Mouse (Mus musculus) urinary bladder, adult 2 months (tissue): ENCODE measurements around the gene Cdipt. TPM values are rescaled to one million over a fixed set of nuclear protein-coding genes. Genes with fewer than 3 reads are reported as not detected.

Experiments
- DNase-seq: peaks from one replicate; pipeline ENCODE4 v3.0.0; 2022; ENCODE audit warnings: low spot score
- polyA plus RNA-seq: library from polyadenylated mRNA; depleted of rRNA; stranded (reverse); fragments of >200 nt; gene quantifications from 2 replicates; pipeline ENCODE4 v1.2.3, GENCODE M21; 2012; rRNA removed

Gene Cdipt
- 118 and 119 TPM in 2 replicates for polyA plus RNA-seq

GRCm38 (mm10) chr7:126975893-126975949, at the start of gene Cdipt:
Cdipt (plus strand) TSS chr7:126975914.
- no peak for DNase-seq

- DNase-seq = no peak
Measured at GRCm38 (mm10) chr7:126926299-126926698, 49.4 kb upstream of the Cdipt start.

DNA sequence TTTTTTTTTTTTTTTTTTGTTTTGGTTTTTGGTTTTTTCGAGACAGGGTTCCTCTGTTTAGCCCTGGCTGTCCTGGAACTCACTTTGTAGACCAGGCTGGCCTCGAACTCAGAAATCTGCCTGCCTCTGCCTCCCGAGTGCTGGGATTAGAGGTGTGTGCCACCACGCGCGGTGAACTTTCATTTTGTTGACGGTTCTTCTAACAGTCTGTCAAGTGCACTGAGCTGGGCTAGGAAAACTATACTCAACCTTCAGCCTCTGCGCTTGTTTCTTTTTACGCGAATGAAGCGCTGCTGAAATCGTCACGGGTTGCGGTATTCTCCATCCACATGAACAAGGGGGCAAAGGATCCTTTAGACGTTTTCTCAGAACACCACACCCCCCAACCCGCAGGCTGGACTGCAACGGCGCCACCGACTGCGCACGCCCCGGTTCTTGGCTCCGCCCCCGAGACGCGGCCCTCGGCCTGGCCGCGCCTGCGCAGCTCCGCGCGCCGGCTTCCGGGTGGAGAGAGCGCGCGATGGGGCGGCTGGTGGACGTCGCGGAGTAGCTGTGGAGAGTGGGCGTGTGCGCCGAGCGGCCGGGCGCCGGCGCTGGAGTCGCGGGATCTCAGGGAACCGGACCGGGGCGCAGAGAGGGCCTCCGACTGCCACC, 47.2 kb upstream of the Cdipt start, which contains the start of gene Kctd13:
Gene Kctd13 (plus strand): TSS at position 496 of the 654 bp plus-strand sequence.
- peak; percentile 85 for DNase-seq

- DNase-seq = no peak
Measured at GRCm38 (mm10) chr7:126929046-126929445, 46.7 kb upstream of the Cdipt start.

GRCm38 (mm10) chr7:126932652-126933051, 43.1 kb upstream of the Cdipt start:
- DNase-seq = no peak

- DNase-seq = no peak
Measured at GRCm38 (mm10) chr7:126941171-126941570, 34.5 kb upstream of the Cdipt start.

GRCm38 (mm10) chr7:126941801-126942200, 33.9 kb upstream of the Cdipt start:
- no peak for DNase-seq

- no peak for DNase-seq
Measured at GRCm38 (mm10) chr7:126946530-126946929, 29.2 kb upstream of the Cdipt start.

GRCm38 (mm10) chr7:126948626-126949025, 27.1 kb upstream of the Cdipt start:
- no peak for DNase-seq

DNA sequence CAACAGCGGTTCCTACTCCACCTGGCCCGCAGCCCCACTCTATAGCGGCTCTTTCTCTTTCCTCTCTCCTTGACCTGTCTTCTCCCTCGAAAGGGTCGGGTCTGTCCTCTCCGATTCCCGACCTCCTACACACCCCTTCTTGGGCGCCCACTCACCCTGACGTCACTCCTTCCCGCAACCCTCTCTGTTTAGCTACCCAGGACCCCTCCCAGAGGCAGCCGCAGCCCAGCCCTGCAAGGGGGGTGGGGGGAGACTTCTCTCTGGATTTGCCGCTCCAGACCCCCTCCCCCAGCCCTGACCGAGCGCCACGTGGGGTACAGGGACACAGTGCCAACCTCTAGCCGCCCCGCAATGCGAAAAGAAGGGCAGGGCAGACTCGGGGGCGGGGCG, 26.3 kb upstream of the Cdipt start, which contains the start of gene Asphd1:
Gene Asphd1 (minus strand): TSS at position 180 of the 390 bp plus-strand sequence.
- no peak for DNase-seq

- peak; percentile 72 for DNase-seq
Measured at GRCm38 (mm10) chr7:126949793-126950646, 25.7 kb upstream of the Cdipt start, which contains the start of gene Sez6l2. Sez6l2 (plus strand) TSS chr7:126950563.

GRCm38 (mm10) chr7:126950647-126951615, 24.8 kb upstream of the Cdipt start:
- DNase-seq = no peak

- DNase-seq = no peak
Measured at GRCm38 (mm10) chr7:126951741-126952140, 24.0 kb upstream of the Cdipt start.

DNA sequence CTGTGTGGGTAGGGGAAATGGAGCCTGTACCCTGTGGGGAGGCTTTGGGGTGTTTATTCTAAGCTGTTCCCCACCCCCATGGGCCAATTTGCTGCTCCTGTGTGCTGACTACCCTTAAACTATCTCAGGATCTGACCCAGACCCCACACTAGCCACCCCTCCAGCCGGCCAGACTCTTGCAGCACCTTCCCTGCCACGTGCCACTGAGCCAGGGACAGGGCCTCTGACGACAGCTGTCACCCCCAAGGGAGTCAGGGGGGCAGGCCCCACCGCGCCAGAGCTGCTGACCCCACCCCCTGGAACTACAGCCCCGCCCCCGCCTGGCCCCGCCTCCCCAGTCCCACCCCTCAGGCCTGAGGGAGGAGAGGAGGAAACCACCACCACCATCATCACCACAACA, 23.1 kb upstream of the Cdipt start:
- DNase-seq = no peak

DNA sequence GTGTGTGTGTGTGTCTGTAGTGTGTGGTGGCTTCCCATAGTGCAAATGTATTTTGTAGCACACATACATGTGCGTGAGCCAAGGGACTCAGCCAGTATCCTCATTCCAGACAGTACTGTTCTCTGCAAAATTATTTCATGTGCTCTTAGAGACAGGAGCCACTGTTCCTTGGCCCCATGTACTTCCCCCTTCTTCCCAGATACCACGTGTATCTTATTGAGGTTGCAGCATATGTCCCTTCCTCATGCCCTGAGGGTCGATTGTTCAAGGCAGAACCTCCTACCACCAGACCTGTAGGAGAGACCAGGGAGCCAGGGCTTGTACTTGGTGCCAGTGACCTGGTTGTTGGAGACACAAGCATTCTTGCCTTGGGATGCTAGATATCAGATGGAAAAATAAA, 20.6 kb upstream of the Cdipt start:
- no peak for DNase-seq

GRCm38 (mm10) chr7:126959780-126960179, 15.9 kb upstream of the Cdipt start:
- DNase-seq = no peak

GRCm38 (mm10) chr7:126961095-126961494, 14.6 kb upstream of the Cdipt start:
- DNase-seq = no peak

GRCm38 (mm10) chr7:126961965-126962364, 13.7 kb upstream of the Cdipt start:
- DNase-seq = no peak

- no peak for DNase-seq
Measured at GRCm38 (mm10) chr7:126963548-126964286, 12.0 kb upstream of the Cdipt start.

GRCm38 (mm10) chr7:126965568-126965967, 10.1 kb upstream of the Cdipt start:
- no peak for DNase-seq

DNA sequence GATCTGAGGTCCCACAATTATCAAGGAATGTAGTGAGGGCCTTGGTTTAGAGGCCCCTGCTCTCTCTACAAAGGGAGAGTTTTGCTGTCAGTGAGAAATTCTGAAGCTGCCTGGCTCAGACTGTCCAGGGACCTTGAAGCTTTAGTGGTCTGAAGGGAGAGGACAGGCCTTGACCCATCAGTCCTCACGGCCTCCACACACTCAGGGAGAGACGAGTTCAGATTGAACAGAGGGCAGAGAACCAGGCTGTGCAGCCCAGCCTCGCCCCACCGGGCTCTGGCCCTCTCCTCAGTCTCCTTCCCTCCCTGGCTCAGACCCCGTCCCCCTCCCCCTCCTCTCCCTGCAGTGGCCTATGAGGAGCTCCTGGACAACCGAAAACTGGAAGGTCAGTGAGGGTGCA, 8.4 kb upstream of the Cdipt start:
- no peak for DNase-seq

GRCm38 (mm10) chr7:126975493-126975892, 221 bp upstream of the Cdipt start:
- DNase-seq = no peak
